ENCODE assay signal across 9 mouse cellular contexts in the genomic region with DNA sequence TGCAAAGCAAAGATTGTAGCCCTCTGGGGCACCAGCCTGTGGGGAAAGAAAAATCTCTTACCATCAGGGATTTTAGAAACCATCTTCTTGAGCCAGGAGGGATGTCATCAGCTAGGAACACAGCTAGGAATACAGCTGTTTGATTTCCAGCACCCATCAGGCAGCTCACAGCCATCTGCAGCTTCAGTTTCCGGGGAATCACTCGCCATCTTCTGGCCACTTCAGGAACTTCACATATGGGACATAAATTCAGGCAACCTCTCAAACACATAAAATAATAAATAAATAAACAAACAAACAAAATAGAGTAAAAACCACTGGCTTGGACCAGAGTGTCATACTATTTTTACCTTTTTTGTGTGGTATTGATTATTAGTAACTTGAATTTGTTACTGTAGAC. TPM values are rescaled to one million over a fixed set of nuclear protein-coding genes. Genes with fewer than 3 reads are reported as not detected.
DNase-seq lines count a peak whose midpoint lies in the region; ATAC-seq lines count a peak whose summit lies in the region.
"Had no signal": no experiment of that assay in that cellular context is flagged by ENCODE, and none has a peak within 500 bp of the region (broad histone marks: within the 10 kb centered on the region; RNA-seq: fewer than 3 reads in every experiment).

No protein-coding gene starts in this region.

- H3K9ac ChIP-seq in forebrain, embryonic 11.5 days (ENCODE audit: low read length) = no peak overlapping the region
- H3K9ac ChIP-seq in forebrain, embryonic 13.5 days = no peak overlapping the region
- no peak overlapping the region for H3K9ac ChIP-seq in midbrain, embryonic 16.5 days (ENCODE audit: low read depth, low read length)
- H3K9ac ChIP-seq: limb, embryonic 12.5 days had no signal

- no peak overlapping the region for H3K27ac ChIP-seq in forebrain, embryonic 11.5 days (ENCODE audit: low read depth, low read length)
- no peak overlapping the region for H3K27ac ChIP-seq in forebrain, embryonic 13.5 days
- no peak overlapping the region for H3K27ac ChIP-seq in midbrain, embryonic 10.5 days (replicated peaks)
- H3K27ac ChIP-seq in midbrain, embryonic 16.5 days (ENCODE audit: low read length) = no peak overlapping the region
- H3K27ac ChIP-seq: limb, embryonic 12.5 days had no signal

- H3K27me3 ChIP-seq in forebrain, embryonic 11.5 days (ENCODE audit: control insufficient read depth, insufficient read depth, low read length) = no peaks in the 10 kb centered on the region
- no peaks in the 10 kb centered on the region for H3K27me3 ChIP-seq in forebrain, embryonic 13.5 days
- no peaks in the 10 kb centered on the region for H3K27me3 ChIP-seq in midbrain, embryonic 10.5 days (ENCODE audit: low read depth, poor library complexity, severe bottlenecking)
- H3K27me3 ChIP-seq in midbrain, embryonic 16.5 days (ENCODE audit: control insufficient read depth, insufficient read depth, low read depth, low read length) = no peaks in the 10 kb centered on the region
- H3K27me3 ChIP-seq: limb, embryonic 12.5 days had no signal

- no peak overlapping the region for H3K4me2 ChIP-seq in forebrain, embryonic 11.5 days (ENCODE audit: low read depth, low read length, severe bottlenecking)
- no peak overlapping the region for H3K4me2 ChIP-seq in forebrain, embryonic 13.5 days
- no peak overlapping the region for H3K4me2 ChIP-seq in midbrain, embryonic 16.5 days (ENCODE audit: low read length)
- H3K4me2 ChIP-seq: limb, embryonic 12.5 days had no signal

- no peaks in the 10 kb centered on the region for H3K36me3 ChIP-seq in forebrain, embryonic 11.5 days (ENCODE audit: control insufficient read depth, insufficient read depth, low read length)
- no peaks in the 10 kb centered on the region for H3K36me3 ChIP-seq in forebrain, embryonic 13.5 days (ENCODE audit: poor library complexity, severe bottlenecking)
- no peaks in the 10 kb centered on the region for H3K36me3 ChIP-seq in midbrain, embryonic 10.5 days
- no peaks in the 10 kb centered on the region for H3K36me3 ChIP-seq in midbrain, embryonic 16.5 days (ENCODE audit: control insufficient read depth, insufficient read depth, low read length)
- H3K36me3 ChIP-seq: limb, embryonic 12.5 days had no signal

- WGBS in forebrain, embryonic 11.5 days = 28% methylated on average over 2 of the region's 2 CpGs
- 25% methylated on average over 2 of the region's 2 CpGs for WGBS in forebrain, embryonic 13.5 days
- WGBS in midbrain, embryonic 10.5 days = 13% methylated on average over 2 of the region's 2 CpGs
- WGBS in midbrain, embryonic 16.5 days = 23% methylated on average over 2 of the region's 2 CpGs

- DNase-seq in forebrain, embryonic 11.5 days (ENCODE audit: low spot score) = peak; percentile 64
- peak; percentile 44 for DNase-seq in midbrain, embryonic 10.5 days (ENCODE audit: low spot score)
- DNase-seq in thymus, postnatal 4 days = peak; percentile 79
- no peak for DNase-seq in cerebellum, adult 8-10 months

- no peaks in the 10 kb centered on the region for H3K9me3 ChIP-seq in forebrain, embryonic 11.5 days (ENCODE audit: control insufficient read depth, low read length)
- H3K9me3 ChIP-seq in forebrain, embryonic 13.5 days (replicated peaks) = no peaks in the 10 kb centered on the region
- no peaks in the 10 kb centered on the region for H3K9me3 ChIP-seq in midbrain, embryonic 10.5 days (replicated peaks)
- H3K9me3 ChIP-seq in midbrain, embryonic 16.5 days (replicated peaks; ENCODE audit: control insufficient read depth, low read length, poor library complexity, severe bottlenecking) = no peaks in the 10 kb centered on the region
- H3K9me3 ChIP-seq: limb, embryonic 12.5 days had no signal

- ATAC-seq in forebrain, embryonic 11.5 days (replicated peaks; ENCODE audit: low FRiP score) = no peak
- ATAC-seq in forebrain, embryonic 13.5 days = no peak
- ATAC-seq in midbrain, embryonic 16.5 days = no peak
- peak; percentile 68; the same call in 1 of the 2 replicates for ATAC-seq in common myeloid progenitor, adult 5-6 weeks (replicated peaks; ENCODE audit: low read depth, poor library complexity, severe bottlenecking)
- peak; percentile 78; the same call in 1 of the 2 replicates for ATAC-seq in megakaryocyte progenitor cell, adult 5-6 weeks (replicated peaks; ENCODE audit: poor library complexity)

- no peak overlapping the region for H3K4me3 ChIP-seq in forebrain, embryonic 11.5 days (ENCODE audit: low read depth, low read length)
- H3K4me3 ChIP-seq in forebrain, embryonic 13.5 days = no peak overlapping the region
- H3K4me3 ChIP-seq in midbrain, embryonic 10.5 days = no peak overlapping the region
- H3K4me3 ChIP-seq in midbrain, embryonic 16.5 days (ENCODE audit: low read depth, low read length) = no peak overlapping the region
- H3K4me3 ChIP-seq: limb, embryonic 12.5 days had no signal

- no peaks in the 10 kb centered on the region for H3K4me1 ChIP-seq in forebrain, embryonic 11.5 days (replicated peaks; ENCODE audit: control insufficient read depth, insufficient read depth, low read length)
- H3K4me1 ChIP-seq in forebrain, embryonic 13.5 days = no peaks in the 10 kb centered on the region
- H3K4me1 ChIP-seq in midbrain, embryonic 10.5 days = peaks cover 11% of the 10 kb centered on the region
- H3K4me1 ChIP-seq in midbrain, embryonic 16.5 days (ENCODE audit: control insufficient read depth, insufficient read depth, low read length) = no peaks in the 10 kb centered on the region

RNA-seq across cellular contexts. Expression of a gene that starts 7.8 kb away (rescaled TPM):
- 134 and 143 TPM in 2 replicates for polyA plus RNA-seq in forebrain, embryonic 11.5 days (2014; fragmentation: Nextera tagmentation; extraction: Ambion mirVana)
- 128 and 136 TPM in 2 replicates for polyA plus RNA-seq in forebrain, embryonic 13.5 days (2015; fragmentation: Nextera tagmentation; extraction: Ambion mirVana)
- 115 and 130 TPM in 2 replicates for polyA plus RNA-seq in midbrain, embryonic 10.5 days (2016; fragmentation: Nextera tagmentation; extraction: Ambion mirVana)
- polyA plus RNA-seq in midbrain, embryonic 16.5 days (2015; fragmentation: Nextera tagmentation; extraction: Ambion mirVana) = 83.1 and 90.9 TPM in 2 replicates
- 94.7 and 123 TPM in 2 replicates for total RNA-seq in common myeloid progenitor, adult 5-6 weeks (2017)
- total RNA-seq in megakaryocyte progenitor cell, adult 5-6 weeks (2015) = 84.6 and 97.1 TPM in 2 replicates
- total RNA-seq in megakaryocyte progenitor cell, adult 5-6 weeks (2017) = 50.8 and 85.5 TPM in 2 replicates

RNA-seq across cellular contexts. Expression of a gene that starts 16.8 kb away (rescaled TPM):
- 823 and 865 TPM in 2 replicates for polyA plus RNA-seq in forebrain, embryonic 11.5 days (2014; fragmentation: Nextera tagmentation; extraction: Ambion mirVana)
- 751 and 753 TPM in 2 replicates for polyA plus RNA-seq in forebrain, embryonic 13.5 days (2015; fragmentation: Nextera tagmentation; extraction: Ambion mirVana)
- 789 and 839 TPM in 2 replicates for polyA plus RNA-seq in midbrain, embryonic 10.5 days (2016; fragmentation: Nextera tagmentation; extraction: Ambion mirVana)
- polyA plus RNA-seq in midbrain, embryonic 16.5 days (2015; fragmentation: Nextera tagmentation; extraction: Ambion mirVana) = 425 and 475 TPM in 2 replicates
- total RNA-seq in common myeloid progenitor, adult 5-6 weeks (2017) = 954 and 1,077 TPM in 2 replicates
- 486 and 506 TPM in 2 replicates for total RNA-seq in megakaryocyte progenitor cell, adult 5-6 weeks (2015)
- total RNA-seq in megakaryocyte progenitor cell, adult 5-6 weeks (2017) = 767 and 797 TPM in 2 replicates

Comparison
In these comparisons a context has a peak if more than half of its experiments do, and no peak if none do; other contexts are left out.
1. ATAC-seq: peak in common myeloid progenitor, adult 5-6 weeks (single experiment) and megakaryocyte progenitor cell, adult 5-6 weeks (single experiment); none in forebrain, embryonic 11.5 days (single experiment), forebrain, embryonic 13.5 days (single experiment) and midbrain, embryonic 16.5 days (single experiment).